Mouse (Mus musculus): Measurements from ENCODE around the gene Rfc2.

Gene Rfc2

GRCm38 (mm10) chr5:134567445-134567844 lies 13.7 kb upstream of the Rfc2 start:
- DNase-seq: no peak

GRCm38 (mm10) chr5:134568030-134568429 lies 13.1 kb upstream of the Rfc2 start:
- DNase-seq: no peak

GRCm38 (mm10) chr5:134568964-134569491 lies 12.1 kb upstream of the Rfc2 start:
- DNase-seq: peak; percentile 30

- DNase-seq: peak; percentile 89
These were observed 9.2 kb upstream of the Rfc2 start for GRCm38 (mm10) chr5:134571730-134572507.

GRCm38 (mm10) chr5:134572508-134573214 lies 8.5 kb upstream of the Rfc2 start:
- no peak for DNase-seq

- no peak for DNase-seq
These were observed 5.3 kb upstream of the Rfc2 start for GRCm38 (mm10) chr5:134575833-134576232.

GRCm38 (mm10) chr5:134576517-134577220 lies 4.5 kb upstream of the Rfc2 start:
- DNase-seq: no peak

GRCm38 (mm10) chr5:134577534-134577933 lies 3.6 kb upstream of the Rfc2 start:
- DNase-seq: no peak

GRCm38 (mm10) chr5:134579135-134579534 lies 2.0 kb upstream of the Rfc2 start:
- DNase-seq: no peak

GRCm38 (mm10) chr5:134582221-134582907 lies 1.2 kb downstream of the Rfc2 start:
- DNase-seq: peak; percentile 98

GRCm38 (mm10) chr5:134583006-134583883 lies 2.1 kb downstream of the Rfc2 start:
- DNase-seq: no peak

- no peak for DNase-seq
These were observed 2.7 kb downstream of the Rfc2 start for GRCm38 (mm10) chr5:134583884-134584213.

GRCm38 (mm10) chr5:134584798-134585197 lies 3.6 kb downstream of the Rfc2 start:
- no peak for DNase-seq

- no peak for DNase-seq
These were observed 8.7 kb downstream of the Rfc2 start for GRCm38 (mm10) chr5:134589900-134590299.

- DNase-seq: no peak
These were observed 10.9 kb downstream of the Rfc2 start for GRCm38 (mm10) chr5:134592026-134592581.

- no peak for DNase-seq
These were observed 11.9 kb downstream of the Rfc2 start for GRCm38 (mm10) chr5:134593093-134593492.

GRCm38 (mm10) chr5:134597711-134598110 lies 16.5 kb downstream of the Rfc2 start:
- DNase-seq: no peak

- DNase-seq: no peak
These were observed 23.2 kb downstream of the Rfc2 start for GRCm38 (mm10) chr5:134604376-134604775.

- no peak for DNase-seq
These were observed 25.1 kb downstream of the Rfc2 start for GRCm38 (mm10) chr5:134606314-134606713.

- DNase-seq: no peak
These were observed 26.0 kb downstream of the Rfc2 start for GRCm38 (mm10) chr5:134607121-134607520.

GRCm38 (mm10) chr5:134609916-134610643 lies 28.9 kb downstream of the Rfc2 start:
- no peak for DNase-seq
